Mouse (Mus musculus): Measurements from ENCODE around the gene Prss34. TPM values are rescaled to one million over a fixed set of nuclear protein-coding genes. Genes with fewer than 3 reads are reported as not detected.

The Prss34 gene
- polyA plus RNA-seq, 1 experiment from 2014 or later = not detected

DNA sequence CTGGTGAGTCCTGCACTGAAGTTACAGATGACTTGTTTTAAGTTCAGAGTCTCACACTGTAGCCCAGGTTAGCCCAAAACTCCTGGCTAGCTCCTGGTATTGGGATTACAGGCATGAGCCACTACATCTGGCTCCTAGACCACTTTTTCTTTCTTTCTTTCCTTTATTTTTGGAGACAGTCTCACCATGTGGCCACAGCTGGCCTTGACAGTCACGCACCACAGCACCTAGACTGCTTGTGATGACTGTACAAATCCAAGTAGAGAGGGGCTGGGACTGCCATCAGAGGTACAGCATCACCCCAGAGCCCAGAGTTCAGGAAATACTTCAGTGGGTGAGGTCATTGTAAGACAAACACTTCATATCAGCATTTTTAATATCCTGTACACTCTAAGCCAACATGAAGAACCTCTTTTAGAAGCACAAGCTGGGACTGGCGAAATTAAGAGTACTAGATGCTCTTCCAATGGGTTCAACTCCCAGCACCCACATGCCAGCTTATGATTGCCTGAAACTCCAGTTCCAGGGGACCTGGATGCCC is 27.3 kb upstream of the Prss34 start:
- H3K36me3 ChIP-seq (ENCODE audit: control insufficient read depth, insufficient read depth, low read length) = peaks cover 45% of the 10 kb centered on the region
- H3K27ac ChIP-seq (ENCODE audit: low read depth) = no peak overlapping the region
- ATAC-seq (replicated peaks; ENCODE audit: low FRiP score, low TSS enrichment, low read depth) (no peak), DNase-seq (ENCODE audit: low spot score) (no peak)
- H3K4me1 ChIP-seq (replicated peaks; ENCODE audit: control insufficient read depth, insufficient read depth, low read length) = peaks cover 20% of the 10 kb centered on the region
- H3K9me3 ChIP-seq (ENCODE audit: control insufficient read depth, low read length) = no peaks in the 10 kb centered on the region
- H3K4me2 ChIP-seq (ENCODE audit: low read length) = peak overlapping the region; percentile 98
- H3K27me3 ChIP-seq (replicated peaks; ENCODE audit: control insufficient read depth, insufficient read depth, low read length) = no peaks in the 10 kb centered on the region
- WGBS = 83% methylated on average over 2 of the region's 2 CpGs
- no peak overlapping the region for H3K9ac ChIP-seq (ENCODE audit: low read length)
- peak overlapping the region; percentile 86; the same call in 1 of the 2 replicates for H3K4me3 ChIP-seq (ENCODE audit: low read depth, low read length)

- peak overlapping the region; percentile 98 for H3K4me2 ChIP-seq (ENCODE audit: low read length)
- H3K36me3 ChIP-seq (ENCODE audit: control insufficient read depth, insufficient read depth, low read length) = peaks cover 31% of the 10 kb centered on the region
- DNase-seq (ENCODE audit: low spot score) (no peak), ATAC-seq (replicated peaks; ENCODE audit: low FRiP score, low TSS enrichment, low read depth) (no peak)
- peak overlapping the region; percentile 98 for H3K27ac ChIP-seq (ENCODE audit: low read depth)
- peak overlapping the region; percentile 86 for H3K4me3 ChIP-seq (ENCODE audit: low read depth, low read length)
- under 1% methylated on average over 10 of the region's 10 CpGs for WGBS
- no peaks in the 10 kb centered on the region for H3K9me3 ChIP-seq (ENCODE audit: control insufficient read depth, low read length)
- H3K4me1 ChIP-seq (replicated peaks; ENCODE audit: control insufficient read depth, insufficient read depth, low read length) = peaks cover 20% of the 10 kb centered on the region
- H3K9ac ChIP-seq (ENCODE audit: low read length) = peak overlapping the region; percentile 99
- no peaks in the 10 kb centered on the region for H3K27me3 ChIP-seq (replicated peaks; ENCODE audit: control insufficient read depth, insufficient read depth, low read length)
These were observed 25.9 kb upstream of the Prss34 start for GRCm38 (mm10) chr17:25272326-25272725.

DNA sequence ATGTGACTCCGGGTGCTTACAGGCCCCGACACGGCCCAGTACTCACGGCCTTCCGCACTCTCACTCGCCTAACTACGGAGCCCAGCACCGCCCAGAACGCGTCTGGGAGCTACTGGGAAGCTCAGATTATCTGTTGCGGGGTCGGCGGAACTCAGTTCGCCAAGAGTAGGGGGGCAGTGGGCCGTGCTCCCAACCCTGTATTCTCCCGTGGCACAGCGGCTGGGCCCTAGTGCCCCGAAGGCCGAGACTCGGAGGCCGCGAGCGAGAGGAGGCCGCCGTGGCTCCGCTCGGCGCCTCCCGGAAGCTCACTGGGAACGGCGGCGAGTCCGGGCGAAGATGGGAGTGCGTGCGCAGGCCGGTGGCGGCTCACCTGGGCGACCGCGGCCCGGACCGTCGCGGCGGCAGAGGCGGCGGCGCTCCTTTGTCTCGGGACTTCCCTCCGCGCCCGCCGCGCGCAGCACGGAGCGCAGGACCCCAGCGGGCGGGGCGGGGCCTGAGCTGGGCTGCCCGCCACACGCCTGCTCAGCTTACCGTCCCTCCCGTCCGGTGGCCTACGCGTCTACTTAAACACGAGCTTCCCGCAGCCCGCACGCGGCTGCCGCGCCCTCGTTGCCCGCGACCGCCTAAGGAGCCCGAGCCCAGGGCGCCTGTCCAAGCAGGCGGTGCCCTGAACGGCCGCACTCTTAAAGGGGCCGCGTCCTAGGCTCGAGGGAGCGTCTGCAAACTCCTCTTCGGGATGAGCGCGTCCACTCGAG is 25.1 kb upstream of the Prss34 start:
- ATAC-seq (replicated peaks; ENCODE audit: low FRiP score, low TSS enrichment, low read depth) (peak; percentile 95), DNase-seq (ENCODE audit: low spot score) (no peak)
- H3K27ac ChIP-seq (ENCODE audit: low read depth) = peak overlapping the region; percentile 98
- no peaks in the 10 kb centered on the region for H3K9me3 ChIP-seq (ENCODE audit: control insufficient read depth, low read length)
- under 1% methylated on average over 85 of the region's 92 CpGs for WGBS
- peaks cover 23% of the 10 kb centered on the region for H3K36me3 ChIP-seq (ENCODE audit: control insufficient read depth, insufficient read depth, low read length)
- H3K4me2 ChIP-seq (ENCODE audit: low read length) = peak overlapping the region; percentile 98
- H3K27me3 ChIP-seq (replicated peaks; ENCODE audit: control insufficient read depth, insufficient read depth, low read length) = no peaks in the 10 kb centered on the region
- peak overlapping the region; percentile 86 for H3K4me3 ChIP-seq (ENCODE audit: low read depth, low read length)
- H3K4me1 ChIP-seq (replicated peaks; ENCODE audit: control insufficient read depth, insufficient read depth, low read length) = peaks cover 20% of the 10 kb centered on the region
- peak overlapping the region; percentile 99 for H3K9ac ChIP-seq (ENCODE audit: low read length)

DNA sequence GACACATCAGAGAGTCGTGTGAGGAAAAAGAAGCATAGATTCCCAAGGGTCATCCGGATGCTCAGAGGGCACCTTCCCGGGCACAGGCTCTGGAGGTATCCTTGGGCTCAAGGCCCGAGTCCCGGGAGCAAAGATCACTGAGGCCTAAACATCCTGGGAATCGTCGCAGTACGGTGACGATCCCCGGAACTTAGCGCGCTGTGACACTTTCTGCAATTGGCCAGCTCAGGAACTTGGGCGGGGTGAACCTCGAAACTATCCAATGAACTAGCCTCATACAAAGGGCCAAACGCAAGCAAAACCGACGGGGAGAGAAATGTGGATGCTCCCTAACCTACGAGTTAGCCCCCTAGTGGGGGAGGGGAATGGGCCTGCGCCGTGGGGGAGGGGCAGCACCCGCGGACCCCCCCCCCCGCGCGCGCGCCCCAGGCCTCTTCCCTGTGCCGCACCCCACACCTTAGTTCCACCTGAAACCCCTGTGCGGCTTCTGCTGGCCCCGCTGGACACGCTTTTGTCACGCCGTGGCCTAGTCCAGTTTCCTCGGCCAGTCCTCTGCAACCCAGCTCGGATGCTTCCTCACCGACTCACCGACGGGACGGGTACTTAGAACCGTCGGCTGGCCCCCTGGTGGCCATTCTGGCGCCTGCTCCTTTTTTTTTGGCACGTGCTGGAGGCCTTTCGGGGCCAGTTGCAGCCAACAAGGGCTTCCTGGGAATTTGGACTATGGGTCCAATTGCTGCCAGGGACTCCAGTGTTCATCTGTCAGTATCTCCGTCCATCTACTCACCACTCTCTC is 24.3 kb upstream of the Prss34 start:
- Histone ChIP-seq H3K4me3 (ENCODE audit: low read depth, low read length) (peak overlapping the region; percentile 86), H3K9ac (ENCODE audit: low read length) (peak overlapping the region; percentile 99), H3K4me1 (replicated peaks; ENCODE audit: control insufficient read depth, insufficient read depth, low read length) (peaks cover 20% of the 10 kb centered on the region), H3K27ac (ENCODE audit: low read depth) (peak overlapping the region; percentile 98), H3K36me3 (ENCODE audit: control insufficient read depth, insufficient read depth, low read length) (peaks cover 15% of the 10 kb centered on the region), H3K4me2 (ENCODE audit: low read length) (peak overlapping the region; percentile 42), H3K9me3 (ENCODE audit: control insufficient read depth, low read length) (no peaks in the 10 kb centered on the region), H3K27me3 (replicated peaks; ENCODE audit: control insufficient read depth, insufficient read depth, low read length) (no peaks in the 10 kb centered on the region)
- ATAC-seq (replicated peaks; ENCODE audit: low FRiP score, low TSS enrichment, low read depth) (peak; percentile 95), DNase-seq (ENCODE audit: low spot score) (peak; percentile 100)
- WGBS = under 1% methylated on average over 41 of the region's 45 CpGs

DNA sequence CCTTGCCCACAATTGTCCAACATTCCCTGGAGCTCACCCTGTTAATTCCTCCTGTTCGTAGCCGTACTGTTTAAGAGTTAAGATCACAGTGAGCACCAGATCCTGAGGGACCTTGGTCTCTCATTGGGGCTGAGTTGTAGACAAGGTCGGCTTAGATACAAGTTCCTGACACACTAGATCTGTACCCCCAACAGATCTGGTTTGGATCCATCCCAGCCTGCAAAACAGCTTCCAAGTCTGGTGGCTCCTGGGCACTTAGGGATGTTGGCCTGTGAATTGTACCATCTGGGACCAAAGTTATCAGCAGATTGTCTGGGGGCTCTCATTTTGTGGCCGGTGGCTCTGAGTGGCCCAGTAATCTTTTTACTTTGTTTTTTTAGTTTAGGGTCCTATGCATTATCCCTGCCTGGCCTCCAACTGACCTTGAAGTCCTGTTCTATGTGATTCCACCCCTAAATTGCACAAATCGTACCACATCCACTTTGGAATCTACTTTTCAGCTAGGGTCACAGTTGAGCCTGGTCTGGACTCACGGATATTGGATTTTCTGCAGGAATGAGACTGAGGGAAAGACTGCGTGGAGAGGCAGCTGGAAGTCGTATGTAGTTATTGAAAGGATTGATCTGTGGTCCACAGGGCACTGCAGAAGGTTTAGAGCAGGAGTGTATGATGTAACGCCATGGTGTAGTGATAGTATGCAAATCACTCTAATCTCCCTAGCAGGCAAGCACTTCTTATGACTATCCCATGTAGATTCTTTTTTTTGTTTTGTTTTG is 23.4 kb upstream of the Prss34 start, which contains the start of gene Ube2i:
Gene Ube2i (minus strand): TSS at position 52 of the 776 bp plus-strand sequence.
- peak within 1 kb of the TSS; percentile 99 for H3K9ac ChIP-seq (ENCODE audit: low read length)

GRCm38 (mm10) chr17:25275833-25276232 is 22.4 kb upstream of the Prss34 start:
- no peak overlapping the region for H3K4me2 ChIP-seq (ENCODE audit: low read length)
- 96% methylated on average over 3 of the region's 3 CpGs for WGBS
- H3K27ac ChIP-seq (ENCODE audit: low read depth) = no peak overlapping the region
- H3K4me3 ChIP-seq (ENCODE audit: low read depth, low read length) = no peak overlapping the region
- ATAC-seq (replicated peaks; ENCODE audit: low FRiP score, low TSS enrichment, low read depth) (no peak), DNase-seq (ENCODE audit: low spot score) (no peak)
- no peaks in the 10 kb centered on the region for H3K9me3 ChIP-seq (ENCODE audit: control insufficient read depth, low read length)
- no peaks in the 10 kb centered on the region for H3K36me3 ChIP-seq (ENCODE audit: control insufficient read depth, insufficient read depth, low read length)
- no peak overlapping the region for H3K9ac ChIP-seq (ENCODE audit: low read length)
- no peaks in the 10 kb centered on the region for H3K27me3 ChIP-seq (replicated peaks; ENCODE audit: control insufficient read depth, insufficient read depth, low read length)
- peaks cover 19% of the 10 kb centered on the region for H3K4me1 ChIP-seq (replicated peaks; ENCODE audit: control insufficient read depth, insufficient read depth, low read length)

More for the DNA sequence above, 23.4 kb upstream of the Prss34 start, which contains the start of gene Ube2i:
- Histone ChIP-seq H3K4me1 (replicated peaks; ENCODE audit: control insufficient read depth, insufficient read depth, low read length) (peaks cover 20% of the 10 kb centered on the region), H3K27me3 (replicated peaks; ENCODE audit: control insufficient read depth, insufficient read depth, low read length) (no peaks in the 10 kb centered on the region), H3K9me3 (ENCODE audit: control insufficient read depth, low read length) (no peaks in the 10 kb centered on the region), H3K4me3 (ENCODE audit: low read depth, low read length) (peak within 1 kb of the TSS; percentile 86), H3K36me3 (ENCODE audit: control insufficient read depth, insufficient read depth, low read length) (peaks cover 6% of the 10 kb centered on the region; the same call in 1 of the 2 replicates), H3K4me2 (ENCODE audit: low read length) (peak within 1 kb of the TSS; percentile 42), H3K27ac (ENCODE audit: low read depth) (peak within 1 kb of the TSS; percentile 98)
- DNase-seq (ENCODE audit: low spot score) = no peak
- ATAC-seq (replicated peaks; ENCODE audit: low FRiP score, low TSS enrichment, low read depth) = no peak
- WGBS = 83% methylated on average over 9 of the region's 9 CpGs

- Histone ChIP-seq H3K4me2 (ENCODE audit: low read length) (no peak overlapping the region), H3K36me3 (ENCODE audit: control insufficient read depth, insufficient read depth, low read length) (no peaks in the 10 kb centered on the region), H3K27ac (ENCODE audit: low read depth) (no peak overlapping the region), H3K9me3 (ENCODE audit: control insufficient read depth, low read length) (no peaks in the 10 kb centered on the region), H3K4me3 (ENCODE audit: low read depth, low read length) (no peak overlapping the region), H3K4me1 (replicated peaks; ENCODE audit: control insufficient read depth, insufficient read depth, low read length) (no peaks in the 10 kb centered on the region), H3K9ac (ENCODE audit: low read length) (no peak overlapping the region), H3K27me3 (replicated peaks; ENCODE audit: control insufficient read depth, insufficient read depth, low read length) (no peaks in the 10 kb centered on the region)
- 40% methylated on average over 11 of the region's 11 CpGs for WGBS
- no peak for ATAC-seq (replicated peaks; ENCODE audit: low FRiP score, low TSS enrichment, low read depth)
- no peak for DNase-seq (ENCODE audit: low spot score)
These were observed 16.1 kb upstream of the Prss34 start for GRCm38 (mm10) chr17:25282133-25282532.

DNA sequence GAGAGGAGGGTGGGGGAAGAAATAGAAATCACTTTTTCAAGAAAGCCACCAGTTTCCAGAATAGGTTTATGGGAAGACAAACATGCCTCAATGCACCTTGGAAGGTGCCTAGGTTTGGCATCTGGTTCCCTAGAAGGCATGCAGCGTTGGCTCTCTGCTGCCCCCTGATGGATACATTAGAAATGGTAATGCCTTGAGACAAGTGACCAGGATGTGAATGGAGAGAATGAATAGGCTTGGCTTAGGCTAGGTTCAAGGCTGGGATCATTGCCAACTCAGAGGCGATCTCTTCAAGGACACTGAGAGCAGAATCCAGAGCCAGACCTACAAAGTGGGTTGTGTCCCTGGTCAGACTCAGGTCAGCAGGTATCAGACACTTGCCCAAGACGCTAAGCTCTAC is 13.2 kb upstream of the Prss34 start:
- H3K27ac ChIP-seq (ENCODE audit: low read depth) = no peak overlapping the region
- H3K9me3 ChIP-seq (ENCODE audit: control insufficient read depth, low read length) = no peaks in the 10 kb centered on the region
- no peak overlapping the region for H3K4me3 ChIP-seq (ENCODE audit: low read depth, low read length)
- no peaks in the 10 kb centered on the region for H3K27me3 ChIP-seq (replicated peaks; ENCODE audit: control insufficient read depth, insufficient read depth, low read length)
- H3K36me3 ChIP-seq (ENCODE audit: control insufficient read depth, insufficient read depth, low read length) = no peaks in the 10 kb centered on the region
- peak; percentile 73 for DNase-seq (ENCODE audit: low spot score)
- no peak overlapping the region for H3K9ac ChIP-seq (ENCODE audit: low read length)
- no peak for ATAC-seq (replicated peaks; ENCODE audit: low FRiP score, low TSS enrichment, low read depth)
- H3K4me2 ChIP-seq (ENCODE audit: low read length) = no peak overlapping the region
- H3K4me1 ChIP-seq (replicated peaks; ENCODE audit: control insufficient read depth, insufficient read depth, low read length) = no peaks in the 10 kb centered on the region
- WGBS = 20% methylated on average over 3 of the region's 3 CpGs

Measured in intestine, embryonic 14.5 days (tissue).